Mouse (Mus musculus) hindbrain, embryonic 14.5 days (tissue): ENCODE data around the gene 2310030G06Rik. TPM values are rescaled to one million over a fixed set of nuclear protein-coding genes. Genes with fewer than 3 reads are reported as not detected.
A peak's percentile ranks its signal among the peaks of the same experiment; 100 is the strongest.

Source experiments
- ATAC-seq: fragments of 200-750 bp; cut with Nextera tagmentation; 2 replicates; pipeline ENCODE4 v1.8.0; 2017; ENCODE audit warnings: moderate number of reproducible peaks, mild to moderate bottlenecking, moderate TSS enrichment, moderate library complexity; ENCODE audit not compliant: low FRiP score
- DNase-seq: peaks from one replicate; pipeline ENCODE4 v3.0.0-alpha.2; 2015; ENCODE audit warnings: low spot score
- H3K27ac ChIP-seq: fragments of 300-500 bp; sonication (generic); 2 replicates; pipeline ENCODE4 v1.5.1; 2014; ENCODE audit warnings: mild to moderate bottlenecking, moderate library complexity
- H3K27me3 ChIP-seq: fragments of 300-500 bp; sonication (generic); 2 replicates; pipeline ENCODE4 v1.6.1; 2014; ENCODE audit warnings: mild to moderate bottlenecking, low read length, mixed read lengths; ENCODE audit not compliant: control insufficient read depth, insufficient read depth
- H3K36me3 ChIP-seq: fragments of 300-500 bp; sonication (generic); replicated peaks from 2 replicates; pipeline ENCODE4 v1.6.1; 2014; ENCODE audit not compliant: control insufficient read depth, insufficient read depth
- H3K4me1 ChIP-seq: fragments of 300-500 bp; sonication (generic); replicated peaks from 2 replicates; pipeline ENCODE4 v1.6.1; 2014; ENCODE audit warnings: antibody characterized with exemption, low read length, mixed read lengths; ENCODE audit not compliant: control insufficient read depth, insufficient read depth
- H3K4me2 ChIP-seq: fragments of 300-500 bp; sonication (generic); replicated peaks from 2 replicates; pipeline ENCODE4 v1.6.1; 2014; ENCODE audit warnings: mild to moderate bottlenecking, moderate library complexity
- H3K4me3 ChIP-seq: fragments of 300-500 bp; sonication (generic); replicated peaks from 2 replicates; pipeline ENCODE4 v1.5.1; 2014; ENCODE audit warnings: mild to moderate bottlenecking, low read length
- H3K9ac ChIP-seq: fragments of 300-500 bp; sonication (generic); 2 replicates; pipeline ENCODE4 v1.6.1; 2014
- H3K9me3 ChIP-seq: fragments of 300-500 bp; sonication (generic); 2 replicates; pipeline ENCODE4 v1.6.1; 2016; ENCODE audit warnings: low read length; ENCODE audit not compliant: control insufficient read depth
- WGBS: fragments of 180-500 bp; shearing (Covaris S2); extraction: QIAGEN DNeasy Blood & Tissue Kit; methylation state at CpG from one replicate; pipeline ENCODE4 v1.1.7; 2014; 5-methylcytosine and 5-hydroxymethylcytosine counted together
- polyA plus RNA-seq: library from polyadenylated mRNA; unstranded; fragments of >200 nt; fragmentation: Nextera tagmentation; extraction: Ambion mirVana; gene quantifications from 2 replicates; pipeline ENCODE4 v1.2.1, GENCODE M21; 2014

2310030G06Rik gene
- polyA plus RNA-seq, 1 experiment from 2014 or later = 2.1 TPM

- no peaks in the 10 kb centered on the region for H3K9me3 ChIP-seq
- peak overlapping the region; percentile 75 for H3K27ac ChIP-seq
- peak; percentile 78 for DNase-seq
- H3K4me2 ChIP-seq = peak overlapping the region; percentile 97
- H3K4me1 ChIP-seq = peaks cover 18% of the 10 kb centered on the region
- ATAC-seq = peak; percentile 82
- H3K9ac ChIP-seq = peak overlapping the region; percentile 82
- peaks cover 45% of the 10 kb centered on the region for H3K36me3 ChIP-seq
- WGBS = under 1% methylated on average over 12 of the region's 12 CpGs
- peak overlapping the region; percentile 70 for H3K4me3 ChIP-seq
- no peaks in the 10 kb centered on the region for H3K27me3 ChIP-seq
Observed at GRCm38 (mm10) chr9:50697706-50698041, 48.7 kb downstream of the 2310030G06Rik start.

GRCm38 (mm10) chr9:50696851-50697705, 49.3 kb downstream of the 2310030G06Rik start:
- no peak for DNase-seq
- Histone ChIP-seq H3K36me3 (peaks cover 47% of the 10 kb centered on the region), H3K4me2 (peak overlapping the region; percentile 97), H3K4me3 (peak overlapping the region; percentile 70), H3K27me3 (no peaks in the 10 kb centered on the region), H3K9me3 (no peaks in the 10 kb centered on the region), H3K27ac (peak overlapping the region; percentile 75), H3K9ac (peak overlapping the region; percentile 82), H3K4me1 (peaks cover 18% of the 10 kb centered on the region)
- no peak for ATAC-seq
- WGBS = 27% methylated on average over 12 of the region's 12 CpGs

GRCm38 (mm10) chr9:50695153-50695552, 51.2 kb downstream of the 2310030G06Rik start:
- no peak overlapping the region for H3K4me2 ChIP-seq
- no peak for ATAC-seq
- no peak for DNase-seq
- peaks cover 18% of the 10 kb centered on the region for H3K4me1 ChIP-seq
- H3K9me3 ChIP-seq = no peaks in the 10 kb centered on the region
- no peak overlapping the region for H3K9ac ChIP-seq
- peaks cover 49% of the 10 kb centered on the region for H3K36me3 ChIP-seq
- H3K4me3 ChIP-seq = no peak overlapping the region
- no peaks in the 10 kb centered on the region for H3K27me3 ChIP-seq
- no peak overlapping the region for H3K27ac ChIP-seq
- WGBS = 84% methylated on average over 6 of the region's 6 CpGs

GRCm38 (mm10) chr9:50693631-50694030, 52.7 kb downstream of the 2310030G06Rik start:
- H3K4me2 ChIP-seq = no peak overlapping the region
- no peaks in the 10 kb centered on the region for H3K9me3 ChIP-seq
- ATAC-seq (no peak), DNase-seq (peak; percentile 48)
- peaks cover 18% of the 10 kb centered on the region for H3K4me1 ChIP-seq
- H3K36me3 ChIP-seq = peaks cover 62% of the 10 kb centered on the region
- no peak overlapping the region for H3K4me3 ChIP-seq
- no peak overlapping the region; the same call in 1 of the 2 replicates for H3K9ac ChIP-seq
- no peak overlapping the region for H3K27ac ChIP-seq
- WGBS = 19% methylated on average over 10 of the region's 10 CpGs
- no peaks in the 10 kb centered on the region for H3K27me3 ChIP-seq

GRCm38 (mm10) chr9:50692626-50693580, 53.4 kb downstream of the 2310030G06Rik start:
- no peak for DNase-seq
- H3K36me3 ChIP-seq = peaks cover 69% of the 10 kb centered on the region
- no peaks in the 10 kb centered on the region for H3K27me3 ChIP-seq
- H3K9ac ChIP-seq = no peak overlapping the region; the same call in 1 of the 2 replicates
- H3K4me2 ChIP-seq = no peak overlapping the region
- H3K27ac ChIP-seq = no peak overlapping the region
- H3K4me3 ChIP-seq = no peak overlapping the region
- no peaks in the 10 kb centered on the region for H3K9me3 ChIP-seq
- H3K4me1 ChIP-seq = peaks cover 13% of the 10 kb centered on the region
- no peak for ATAC-seq
- 15% methylated on average over 13 of the region's 13 CpGs for WGBS

Other genes with a start within 250 kb of the 2310030G06Rik start
- 96.7 and 120 TPM in 2 replicates for gene Pts, start 217.8 kb downstream of the 2310030G06Rik start, polyA plus RNA-seq
- 18.6 and 19.2 TPM in 2 replicates for gene Il18, start 191.7 kb downstream of the 2310030G06Rik start, polyA plus RNA-seq
- gene Bco2, start 191.4 kb downstream of the 2310030G06Rik start, polyA plus RNA-seq = 0.25 and 0.35 TPM in 2 replicates
- gene Tex12, start 185.2 kb downstream of the 2310030G06Rik start, polyA plus RNA-seq = 0.48 TPM in 1 of 2 replicates, not detected in the other
- 279 and 295 TPM in 2 replicates for gene Sdhd, start 142.7 kb downstream of the 2310030G06Rik start, polyA plus RNA-seq
- 399 and 451 TPM in 2 replicates for gene Timm8b, start 142.6 kb downstream of the 2310030G06Rik start, polyA plus RNA-seq
- gene Pih1d2, start 129.2 kb downstream of the 2310030G06Rik start, polyA plus RNA-seq = 5.6 and 7.3 TPM in 2 replicates
- 18.4 and 23.0 TPM in 2 replicates for gene Nkapd1, start 129.1 kb downstream of the 2310030G06Rik start, polyA plus RNA-seq
- gene Dlat, start 86.8 kb downstream of the 2310030G06Rik start, polyA plus RNA-seq = 65.1 and 72.0 TPM in 2 replicates
- gene Dixdc1, start 7.0 kb downstream of the 2310030G06Rik start, polyA plus RNA-seq = 35.3 and 37.2 TPM in 2 replicates
- gene Cryab, start 4.8 kb upstream of the 2310030G06Rik start, polyA plus RNA-seq = 11.9 and 14.9 TPM in 2 replicates
- gene Hspb2, start 5.8 kb upstream of the 2310030G06Rik start, polyA plus RNA-seq = 0.83 and 1.8 TPM in 2 replicates
- gene Fdxacb1, start 21.7 kb upstream of the 2310030G06Rik start, polyA plus RNA-seq = 10.1 and 10.7 TPM in 2 replicates
- 63.4 and 67.9 TPM in 2 replicates for gene Alg9, start 28.5 kb upstream of the 2310030G06Rik start, polyA plus RNA-seq
- 55.0 and 62.7 TPM in 2 replicates for gene 1110032A03Rik, start 29.0 kb upstream of the 2310030G06Rik start, polyA plus RNA-seq
- 49.0 and 55.3 TPM in 2 replicates for gene Ppp2r1b, start 98.8 kb upstream of the 2310030G06Rik start, polyA plus RNA-seq